Comparison of ENCODE assay signal across 20 mouse cellular contexts in genomic region chr8:48957614-48958013, GRCm38 (mm10).
A peak's percentile ranks its signal among the peaks of the same experiment; 100 is the strongest.
DNase-seq lines count a peak whose midpoint lies in the region; ATAC-seq lines count a peak whose summit lies in the region.
"Had no signal": no experiment of that assay in that cellular context is flagged by ENCODE, and none has a peak within 500 bp of the region (broad histone marks: within the 10 kb centered on the region; RNA-seq: fewer than 3 reads in every experiment).

No protein-coding gene starts in this region.

- H3K4me3 ChIP-seq in forebrain, embryonic 15.5 days = no peak overlapping the region
- H3K4me3 ChIP-seq in forebrain, embryonic 11.5 days (ENCODE audit: low read depth, low read length) = no peak overlapping the region
- H3K4me3 ChIP-seq in kidney, embryonic 14.5 days (ENCODE audit: low read length) = no peak overlapping the region
- no peak overlapping the region for H3K4me3 ChIP-seq in midbrain, embryonic 10.5 days
- H3K4me3 ChIP-seq in midbrain, embryonic 13.5 days (replicated peaks) = no peak overlapping the region
- H3K4me3 ChIP-seq: embryonic facial prominence, embryonic 12.5 days; forebrain, embryonic 12.5 days; heart, adult 2 months; hindbrain, embryonic 13.5 days had no signal

- no peak overlapping the region for H3K4me2 ChIP-seq in forebrain, embryonic 15.5 days (replicated peaks)
- no peak overlapping the region for H3K4me2 ChIP-seq in forebrain, embryonic 11.5 days (ENCODE audit: low read depth, low read length, severe bottlenecking)
- no peak overlapping the region for H3K4me2 ChIP-seq in kidney, embryonic 14.5 days (replicated peaks; ENCODE audit: low read depth, low read length)
- H3K4me2 ChIP-seq in midbrain, embryonic 13.5 days (replicated peaks) = no peak overlapping the region
- H3K4me2 ChIP-seq: embryonic facial prominence, embryonic 12.5 days; forebrain, embryonic 12.5 days; heart, embryonic 11.5 days; hindbrain, embryonic 13.5 days had no signal

- H3K9me3 ChIP-seq in forebrain, embryonic 15.5 days = no peaks in the 10 kb centered on the region
- H3K9me3 ChIP-seq in forebrain, embryonic 11.5 days (ENCODE audit: control insufficient read depth, low read length) = no peaks in the 10 kb centered on the region
- no peaks in the 10 kb centered on the region for H3K9me3 ChIP-seq in kidney, embryonic 14.5 days (ENCODE audit: control insufficient read depth, low read length)
- H3K9me3 ChIP-seq in midbrain, embryonic 10.5 days (replicated peaks) = no peaks in the 10 kb centered on the region
- no peaks in the 10 kb centered on the region for H3K9me3 ChIP-seq in midbrain, embryonic 13.5 days
- H3K9me3 ChIP-seq: embryonic facial prominence, embryonic 12.5 days; forebrain, embryonic 12.5 days; hindbrain, embryonic 13.5 days had no signal

- no peak overlapping the region for H3K9ac ChIP-seq in forebrain, embryonic 15.5 days (replicated peaks)
- H3K9ac ChIP-seq in forebrain, embryonic 11.5 days (ENCODE audit: low read length) = no peak overlapping the region
- H3K9ac ChIP-seq in kidney, embryonic 14.5 days (ENCODE audit: low read depth, low read length) = no peak overlapping the region
- H3K9ac ChIP-seq in midbrain, embryonic 13.5 days (replicated peaks) = no peak overlapping the region
- H3K9ac ChIP-seq: embryonic facial prominence, embryonic 12.5 days; forebrain, embryonic 12.5 days; forebrain, postnatal 0 days; hindbrain, embryonic 13.5 days had no signal

- DNase-seq in forebrain, embryonic 11.5 days (ENCODE audit: low spot score) = no peak
- no peak for DNase-seq in kidney, adult 18-20 months
- no peak for DNase-seq in midbrain, embryonic 10.5 days (ENCODE audit: low spot score)
- DNase-seq: adrenal gland, postnatal 14 days; cerebellum, adult 18-20 months; cerebellum, adult 9-11 months; cerebellum, postnatal 36 days; forebrain, postnatal 0 days; gastrocnemius, postnatal 14 days; heart, adult 2 months had no signal

- H3K36me3 ChIP-seq in forebrain, embryonic 15.5 days = no peaks in the 10 kb centered on the region
- H3K36me3 ChIP-seq in forebrain, embryonic 11.5 days (ENCODE audit: control insufficient read depth, insufficient read depth, low read length) = no peaks in the 10 kb centered on the region
- H3K36me3 ChIP-seq in kidney, embryonic 14.5 days (ENCODE audit: control insufficient read depth, insufficient read depth, low read length) = no peaks in the 10 kb centered on the region
- H3K36me3 ChIP-seq in midbrain, embryonic 10.5 days = no peaks in the 10 kb centered on the region
- no peaks in the 10 kb centered on the region for H3K36me3 ChIP-seq in midbrain, embryonic 13.5 days
- H3K36me3 ChIP-seq: embryonic facial prominence, embryonic 12.5 days; forebrain, embryonic 12.5 days; hindbrain, embryonic 13.5 days had no signal

- H3K27ac ChIP-seq in forebrain, embryonic 15.5 days (replicated peaks) = no peak overlapping the region
- H3K27ac ChIP-seq in forebrain, embryonic 11.5 days (ENCODE audit: low read depth, low read length) = no peak overlapping the region
- no peak overlapping the region for H3K27ac ChIP-seq in kidney, embryonic 14.5 days (ENCODE audit: low read depth, low read length)
- H3K27ac ChIP-seq in midbrain, embryonic 10.5 days (replicated peaks) = peak overlapping the region; percentile 46; the same call in 1 of the 2 replicates
- H3K27ac ChIP-seq in midbrain, embryonic 13.5 days = no peak overlapping the region
- H3K27ac ChIP-seq: embryonic facial prominence, embryonic 12.5 days; forebrain, embryonic 12.5 days; heart, adult 2 months; hindbrain, embryonic 13.5 days had no signal

- 0 out of 2 replicates have a peak, but pooled peaks have one; percentile 29 for ATAC-seq in forebrain, embryonic 15.5 days (replicated peaks)
- ATAC-seq in forebrain, embryonic 11.5 days (replicated peaks; ENCODE audit: low FRiP score) = no peak
- 0 out of 2 replicates have a peak, but pooled peaks have one; percentile 9 for ATAC-seq in kidney, embryonic 14.5 days (ENCODE audit: low FRiP score, low TSS enrichment)
- no peak for ATAC-seq in midbrain, embryonic 13.5 days
- ATAC-seq: activated CD4-positive, CD25-positive, alpha-beta regulatory T cell, adult 4 months; forebrain, postnatal 0 days; Patski had no signal

- WGBS in forebrain, embryonic 15.5 days = 87% methylated on average over 5 of the region's 5 CpGs
- 90% methylated on average over 5 of the region's 5 CpGs for WGBS in forebrain, embryonic 11.5 days
- 69% methylated on average over 5 of the region's 5 CpGs for WGBS in kidney, embryonic 14.5 days
- WGBS in midbrain, embryonic 10.5 days = 84% methylated on average over 5 of the region's 5 CpGs
- 91% methylated on average over 5 of the region's 5 CpGs for WGBS in midbrain, embryonic 13.5 days

- no peaks in the 10 kb centered on the region for H3K27me3 ChIP-seq in forebrain, embryonic 15.5 days
- H3K27me3 ChIP-seq in forebrain, embryonic 11.5 days (ENCODE audit: control insufficient read depth, insufficient read depth, low read length) = no peaks in the 10 kb centered on the region
- H3K27me3 ChIP-seq in kidney, embryonic 14.5 days (ENCODE audit: control insufficient read depth, insufficient read depth, low read length) = no peaks in the 10 kb centered on the region
- no peaks in the 10 kb centered on the region for H3K27me3 ChIP-seq in midbrain, embryonic 10.5 days (ENCODE audit: low read depth, poor library complexity, severe bottlenecking)
- H3K27me3 ChIP-seq in midbrain, embryonic 13.5 days = no peaks in the 10 kb centered on the region
- H3K27me3 ChIP-seq: CH12.LX; embryonic facial prominence, embryonic 12.5 days; forebrain, embryonic 12.5 days; hindbrain, embryonic 13.5 days had no signal

- H3K4me1 ChIP-seq in forebrain, embryonic 15.5 days = no peaks in the 10 kb centered on the region
- no peaks in the 10 kb centered on the region; the same call in 1 of the 2 replicates for H3K4me1 ChIP-seq in forebrain, embryonic 11.5 days (replicated peaks; ENCODE audit: control insufficient read depth, insufficient read depth, low read length)
- no peaks in the 10 kb centered on the region for H3K4me1 ChIP-seq in kidney, embryonic 14.5 days (ENCODE audit: control insufficient read depth, insufficient read depth, low read length)
- H3K4me1 ChIP-seq in midbrain, embryonic 10.5 days = no peaks in the 10 kb centered on the region
- no peaks in the 10 kb centered on the region for H3K4me1 ChIP-seq in midbrain, embryonic 13.5 days (replicated peaks)
- H3K4me1 ChIP-seq: embryonic facial prominence, embryonic 12.5 days; forebrain, embryonic 12.5 days; hindbrain, embryonic 13.5 days had no signal

Comparison
In these comparisons a context has a peak if more than half of its experiments do, and no peak if none do; other contexts are left out.
1. ATAC-seq: peak in forebrain, embryonic 15.5 days (single experiment) and kidney, embryonic 14.5 days (single experiment); none in forebrain, embryonic 11.5 days (single experiment) and midbrain, embryonic 13.5 days (single experiment).